Mouse (Mus musculus) hindbrain, embryonic 13.5 days (tissue): Measurements from ENCODE around the gene Wnk2. TPM values are rescaled to one million over a fixed set of nuclear protein-coding genes. Genes with fewer than 3 reads are reported as not detected.
A peak's percentile ranks its signal among the peaks of the same experiment; 100 is the strongest.

Source experiments
- ATAC-seq: fragments of 200-750 bp; cut with Nextera tagmentation; 2 replicates; pipeline ENCODE4 v1.8.0; 2017; ENCODE audit warnings: moderate TSS enrichment; ENCODE audit not compliant: low FRiP score
- H3K27ac ChIP-seq: fragments of 300-500 bp; sonication (generic); 2 replicates; pipeline ENCODE4 v1.5.1; 2015; ENCODE audit warnings: inconsistent platforms, mild to moderate bottlenecking, moderate library complexity
- H3K27me3 ChIP-seq: fragments of 300-500 bp; sonication (generic); 2 replicates; pipeline ENCODE4 v1.6.1; 2015; ENCODE audit warnings: mild to moderate bottlenecking, inconsistent platforms
- H3K36me3 ChIP-seq: fragments of 300-500 bp; sonication (generic); 2 replicates; pipeline ENCODE4 v1.6.1; 2015; ENCODE audit warnings: mild to moderate bottlenecking, inconsistent platforms
- H3K4me1 ChIP-seq: fragments of 300-500 bp; sonication (generic); replicated peaks from 2 replicates; pipeline ENCODE4 v1.6.1; 2015; ENCODE audit warnings: inconsistent platforms
- H3K4me2 ChIP-seq: fragments of 300-500 bp; sonication (generic); 2 replicates; pipeline ENCODE4 v1.6.1; 2015; ENCODE audit warnings: inconsistent platforms, mild to moderate bottlenecking, moderate library complexity
- H3K4me3 ChIP-seq: fragments of 300-500 bp; sonication (generic); 2 replicates; pipeline ENCODE4 v1.5.1; 2015; ENCODE audit warnings: mild to moderate bottlenecking, inconsistent platforms
- H3K9ac ChIP-seq: fragments of 300-500 bp; sonication (generic); 2 replicates; pipeline ENCODE4 v1.6.1; 2015; ENCODE audit warnings: mild to moderate bottlenecking, inconsistent platforms
- H3K9me3 ChIP-seq: fragments of 300-500 bp; sonication (generic); 2 replicates; pipeline ENCODE4 v1.6.1; 2016; ENCODE audit warnings: inconsistent platforms
- WGBS: fragments of 180-500 bp; shearing (Covaris S2); methylation state at CpG from one replicate; pipeline ENCODE4 v1.1.7; 2015; 5-methylcytosine and 5-hydroxymethylcytosine counted together
- polyA plus RNA-seq: library from polyadenylated mRNA; unstranded; fragments of >200 nt; fragmentation: Nextera tagmentation; extraction: Ambion mirVana; gene quantifications from 2 replicates; pipeline ENCODE4 v1.2.1, GENCODE M21; 2015

Wnk2 gene
- polyA plus RNA-seq, 1 experiment from 2014 or later = 20.3 TPM

DNA sequence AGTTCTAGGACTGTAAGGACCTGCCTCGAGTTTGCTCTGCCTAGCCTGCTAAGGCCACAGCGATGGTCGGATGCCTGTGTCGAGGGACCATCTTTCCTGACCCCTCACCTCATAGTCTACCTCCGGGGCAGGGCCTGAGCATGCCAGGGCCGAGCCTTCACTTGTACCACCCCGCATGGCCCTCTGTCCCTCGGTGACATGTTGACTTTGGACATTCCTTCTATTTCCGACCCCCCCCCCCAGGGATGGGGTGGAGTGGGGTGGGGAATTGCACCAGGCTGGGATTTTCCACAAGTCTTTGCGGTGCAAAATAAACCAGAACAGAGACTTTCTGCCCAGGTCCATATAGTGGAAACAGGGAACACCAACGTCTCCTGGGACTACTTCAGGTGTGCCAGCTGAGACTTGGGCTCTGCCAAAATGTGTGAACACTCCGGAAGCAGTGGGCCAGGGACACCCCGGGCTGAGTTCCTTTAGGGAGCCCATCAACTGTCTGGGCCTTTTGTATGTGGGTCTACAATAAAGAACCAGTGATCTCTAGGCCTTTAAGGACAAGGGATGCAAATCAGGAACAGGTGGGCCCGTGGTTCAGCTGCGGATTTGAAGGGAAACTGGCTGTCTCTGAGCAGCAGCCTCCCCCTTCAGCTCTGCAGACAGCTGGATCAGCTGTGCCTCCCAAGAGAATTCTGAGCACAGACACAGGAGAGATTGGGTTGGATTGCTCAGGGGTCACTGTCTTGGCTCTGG lies 40.6 kb upstream of the Wnk2 start:
- Histone ChIP-seq H3K27ac (no peak overlapping the region), H3K36me3 (no peaks in the 10 kb centered on the region), H3K27me3 (peaks cover 27% of the 10 kb centered on the region), H3K4me1 (peaks cover 48% of the 10 kb centered on the region), H3K9me3 (no peaks in the 10 kb centered on the region), H3K4me2 (peak overlapping the region; percentile 98), H3K4me3 (peak overlapping the region; percentile 68), H3K9ac (peak overlapping the region; percentile 73)
- WGBS = 25% methylated on average over 15 of the region's 15 CpGs
- peak; percentile 15; the same call in 1 of the 2 replicates for ATAC-seq

DNA sequence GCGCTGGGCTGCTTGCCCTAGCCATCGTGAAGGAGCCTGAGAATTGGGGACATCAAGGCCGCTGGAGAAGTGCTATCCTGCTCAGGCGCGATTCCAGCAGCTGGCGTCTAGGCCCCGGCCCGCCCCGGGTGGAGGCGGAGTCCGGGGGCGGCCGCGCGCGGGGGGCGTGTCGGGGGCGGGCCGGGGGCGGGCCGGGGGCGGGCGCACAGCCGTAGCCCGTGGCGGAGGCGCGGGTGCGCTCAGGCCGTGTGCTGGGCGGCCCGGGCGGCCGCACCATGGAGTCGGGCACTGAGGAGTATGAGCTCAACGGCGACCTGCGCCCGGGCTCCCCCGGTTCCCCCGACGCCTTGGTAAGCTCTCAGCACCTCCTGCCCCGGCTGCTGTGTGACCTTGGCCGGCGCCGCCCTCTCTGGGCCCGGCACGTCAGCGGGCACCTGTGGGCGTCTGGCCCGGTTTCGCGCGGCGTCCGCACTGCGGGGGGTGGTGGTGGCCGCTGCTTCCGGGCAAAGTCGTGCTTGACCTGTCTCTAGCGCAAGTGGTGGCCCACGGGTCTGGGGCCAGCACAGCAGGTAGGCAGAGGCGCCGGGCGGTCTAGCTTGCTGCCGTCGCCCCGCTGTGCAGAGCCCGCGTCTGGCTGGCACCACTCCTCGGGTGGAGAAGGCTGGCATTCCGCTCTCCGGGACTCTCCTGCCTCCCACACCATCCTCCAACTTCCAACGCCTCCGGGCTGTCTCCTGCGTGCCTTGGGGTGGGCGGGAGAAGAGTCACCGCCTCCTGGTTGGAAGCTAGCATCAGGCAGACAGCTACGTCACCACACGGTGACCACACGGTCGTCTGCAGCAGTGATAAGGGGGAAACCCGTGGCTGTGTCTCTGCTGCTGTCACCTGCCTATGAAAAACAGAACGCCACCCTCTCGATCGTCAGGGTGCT lies 39.7 kb upstream of the Wnk2 start, which contains the start of gene Ninj1:
TSS of gene Ninj1 (plus strand) at position 198 of the 931 bp plus-strand sequence.
- under 1% methylated on average over 75 of the region's 87 CpGs for WGBS
- no peaks in the 10 kb centered on the region for H3K9me3 ChIP-seq
- H3K4me1 ChIP-seq = peaks cover 47% of the 10 kb centered on the region
- H3K4me2 ChIP-seq = peak within 1 kb of the TSS; percentile 98
- peak; percentile 91 for ATAC-seq
- H3K36me3 ChIP-seq = no peaks in the 10 kb centered on the region
- H3K27ac ChIP-seq = peak within 1 kb of the TSS; percentile 40
- H3K27me3 ChIP-seq = peaks cover 27% of the 10 kb centered on the region
- peak within 1 kb of the TSS; percentile 68 for H3K4me3 ChIP-seq
- H3K9ac ChIP-seq = peak within 1 kb of the TSS; percentile 73

DNA sequence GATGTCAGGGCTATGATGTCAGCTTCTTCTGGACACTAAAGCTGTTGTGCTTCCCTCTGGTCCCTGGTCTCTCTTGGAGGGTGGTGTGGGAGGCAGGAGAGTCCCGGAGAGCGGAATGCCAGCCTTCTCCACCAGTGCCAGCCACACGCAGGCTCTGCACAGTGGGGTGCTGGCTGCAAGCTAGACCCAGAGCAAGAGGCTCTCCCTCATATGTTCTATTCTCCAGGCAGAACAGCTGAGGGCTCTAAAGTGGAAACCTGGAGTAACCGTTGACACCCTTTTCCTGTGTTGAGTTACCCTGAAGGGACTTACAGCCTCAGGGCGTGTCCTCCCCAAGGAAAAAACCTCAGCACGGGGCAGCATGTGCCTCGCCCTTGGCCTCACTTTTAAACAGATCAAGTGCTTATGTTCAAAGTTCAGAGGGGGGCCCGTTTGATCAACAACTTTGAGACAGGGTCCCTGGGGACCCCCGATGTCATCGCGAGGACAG lies 39.0 kb upstream of the Wnk2 start:
- Histone ChIP-seq H3K36me3 (no peaks in the 10 kb centered on the region), H3K27ac (peak overlapping the region; percentile 40; the same call in 1 of the 2 replicates), H3K9me3 (no peaks in the 10 kb centered on the region), H3K27me3 (peaks cover 27% of the 10 kb centered on the region), H3K4me1 (peaks cover 40% of the 10 kb centered on the region), H3K4me3 (peak overlapping the region; percentile 68), H3K9ac (peak overlapping the region; percentile 73), H3K4me2 (peak overlapping the region; percentile 98)
- 19% methylated on average over 11 of the region's 11 CpGs for WGBS
- peak; percentile 8 for ATAC-seq

GRCm38 (mm10) chr13:49183646-49184045 lies 35.8 kb upstream of the Wnk2 start:
- H3K27ac ChIP-seq = no peak overlapping the region
- H3K27me3 ChIP-seq = peaks cover 13% of the 10 kb centered on the region
- H3K36me3 ChIP-seq = no peaks in the 10 kb centered on the region
- no peak overlapping the region for H3K4me3 ChIP-seq
- peaks cover 31% of the 10 kb centered on the region for H3K4me1 ChIP-seq
- no peak for ATAC-seq
- no peak overlapping the region for H3K9ac ChIP-seq
- no peak overlapping the region for H3K4me2 ChIP-seq
- WGBS = 66% methylated on average over 5 of the region's 5 CpGs
- H3K9me3 ChIP-seq = no peaks in the 10 kb centered on the region

- Histone ChIP-seq H3K27me3 (peaks cover 8% of the 10 kb centered on the region), H3K27ac (no peak overlapping the region), H3K4me2 (no peak overlapping the region), H3K4me3 (no peak overlapping the region), H3K4me1 (peaks cover 31% of the 10 kb centered on the region), H3K9me3 (no peaks in the 10 kb centered on the region), H3K9ac (no peak overlapping the region; the same call in 1 of the 2 replicates), H3K36me3 (no peaks in the 10 kb centered on the region)
- WGBS = 53% methylated on average over 5 of the region's 5 CpGs
- no peak for ATAC-seq
Observed at GRCm38 (mm10) chr13:49183161-49183560, 35.3 kb upstream of the Wnk2 start.

DNA sequence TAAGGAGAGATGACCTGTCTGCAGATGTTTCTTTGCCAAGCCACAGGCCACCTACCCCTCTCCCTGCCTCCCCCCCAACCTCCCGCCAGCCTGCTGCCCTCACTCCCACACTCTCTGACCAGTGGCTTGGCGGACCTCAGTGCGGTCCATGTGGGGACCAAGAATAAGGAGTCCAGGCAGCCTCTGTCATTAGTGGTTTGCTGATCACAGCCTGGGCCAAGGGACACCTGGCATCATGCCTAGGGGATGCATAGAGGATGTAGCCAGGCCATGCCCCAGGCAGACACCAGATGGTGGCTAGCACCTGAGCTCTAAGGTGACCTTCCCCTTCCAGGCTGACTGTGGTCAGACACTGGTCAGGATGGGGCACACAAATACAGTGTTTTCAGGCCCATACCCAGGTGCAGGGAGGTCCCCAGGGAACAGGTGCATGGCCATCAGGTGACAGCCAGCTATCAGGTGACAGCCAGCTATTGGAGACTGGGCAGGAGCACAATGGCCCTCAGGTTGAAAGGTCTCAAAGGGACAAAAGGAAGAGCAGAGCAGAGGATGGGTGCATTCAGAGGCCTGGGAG lies 33.7 kb upstream of the Wnk2 start:
- no peak overlapping the region for H3K27ac ChIP-seq
- peaks cover 5% of the 10 kb centered on the region for H3K27me3 ChIP-seq
- H3K9me3 ChIP-seq = no peaks in the 10 kb centered on the region
- H3K4me2 ChIP-seq = no peak overlapping the region
- peaks cover 18% of the 10 kb centered on the region for H3K4me1 ChIP-seq
- no peak overlapping the region for H3K4me3 ChIP-seq
- no peak overlapping the region for H3K9ac ChIP-seq
- no peaks in the 10 kb centered on the region for H3K36me3 ChIP-seq
- ATAC-seq = no peak
- 89% methylated on average over 3 of the region's 3 CpGs for WGBS

- H3K4me2 ChIP-seq = no peak overlapping the region
- H3K27ac ChIP-seq = no peak overlapping the region
- no peak overlapping the region for H3K4me3 ChIP-seq
- H3K9me3 ChIP-seq = no peaks in the 10 kb centered on the region
- H3K27me3 ChIP-seq = no peaks in the 10 kb centered on the region
- no peak overlapping the region for H3K9ac ChIP-seq
- no peak for ATAC-seq
- H3K36me3 ChIP-seq = no peaks in the 10 kb centered on the region
- WGBS = 63% methylated on average over 1 of the region's 1 CpGs
- peaks cover 17% of the 10 kb centered on the region for H3K4me1 ChIP-seq
Observed at GRCm38 (mm10) chr13:49180691-49181090, 32.9 kb upstream of the Wnk2 start.

- Histone ChIP-seq H3K27ac (no peak overlapping the region), H3K4me1 (peaks cover 17% of the 10 kb centered on the region), H3K9me3 (no peaks in the 10 kb centered on the region), H3K4me3 (no peak overlapping the region), H3K9ac (no peak overlapping the region), H3K36me3 (no peaks in the 10 kb centered on the region), H3K27me3 (no peaks in the 10 kb centered on the region), H3K4me2 (no peak overlapping the region)
- 94% methylated on average over 5 of the region's 5 CpGs for WGBS
- no peak for ATAC-seq
Observed at GRCm38 (mm10) chr13:49180274-49180673, 32.5 kb upstream of the Wnk2 start.

- WGBS = 64% methylated on average over 19 of the region's 19 CpGs
- Histone ChIP-seq H3K9ac (peak overlapping the region; percentile 13; the same call in 1 of the 2 replicates), H3K4me1 (peaks cover 17% of the 10 kb centered on the region), H3K36me3 (no peaks in the 10 kb centered on the region), H3K4me2 (no peak overlapping the region), H3K4me3 (no peak overlapping the region), H3K27me3 (no peaks in the 10 kb centered on the region), H3K9me3 (no peaks in the 10 kb centered on the region), H3K27ac (peak overlapping the region; percentile 48)
- peak; percentile 91 for ATAC-seq
Observed at GRCm38 (mm10) chr13:49178839-49179585, 31.2 kb upstream of the Wnk2 start.

- H3K4me3 ChIP-seq = no peak overlapping the region
- H3K9me3 ChIP-seq = no peaks in the 10 kb centered on the region
- no peaks in the 10 kb centered on the region for H3K27me3 ChIP-seq
- no peak overlapping the region for H3K4me2 ChIP-seq
- WGBS = 85% methylated on average over 10 of the region's 10 CpGs
- ATAC-seq = no peak
- H3K36me3 ChIP-seq = no peaks in the 10 kb centered on the region
- H3K4me1 ChIP-seq = peaks cover 15% of the 10 kb centered on the region
- no peak overlapping the region for H3K27ac ChIP-seq
- H3K9ac ChIP-seq = no peak overlapping the region
Observed at GRCm38 (mm10) chr13:49175509-49175908, 27.7 kb upstream of the Wnk2 start.

DNA sequence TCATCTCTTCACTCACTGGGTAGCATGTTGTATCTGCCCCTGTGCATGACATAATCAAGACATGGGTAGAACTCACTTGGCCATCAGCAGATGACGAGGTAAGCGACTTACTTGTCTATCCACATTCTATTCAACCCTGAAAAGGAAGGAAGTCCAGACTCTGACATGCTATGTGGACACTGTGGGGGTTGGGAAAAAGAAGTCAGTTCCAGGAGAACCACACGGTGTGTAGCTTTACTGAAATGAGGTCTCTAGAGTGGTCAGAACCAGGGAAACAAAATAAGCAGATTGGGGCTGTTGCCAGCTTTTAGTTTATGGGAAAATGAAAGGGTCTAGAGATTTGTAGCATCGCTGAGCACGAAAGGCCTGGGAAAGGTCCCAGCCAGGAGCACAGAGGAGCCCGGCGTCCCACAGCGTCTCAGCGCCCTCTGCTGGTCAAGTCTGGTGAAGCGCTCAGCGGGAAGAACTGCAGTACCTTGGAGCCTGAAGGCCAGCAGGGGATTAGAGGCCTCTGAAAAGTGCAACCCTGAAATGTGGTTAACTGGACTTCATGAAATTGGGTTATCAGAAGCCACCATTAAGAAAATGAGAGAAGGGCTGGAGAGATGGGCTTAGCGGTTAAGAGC lies 25.3 kb upstream of the Wnk2 start:
- Histone ChIP-seq H3K4me2 (no peak overlapping the region), H3K36me3 (no peaks in the 10 kb centered on the region), H3K27ac (no peak overlapping the region), H3K4me3 (no peak overlapping the region), H3K4me1 (0 out of 2 replicates have a peak, but pooled peaks cover 2% of the 10 kb centered on the region), H3K27me3 (no peaks in the 10 kb centered on the region), H3K9ac (no peak overlapping the region), H3K9me3 (no peaks in the 10 kb centered on the region)
- 8% methylated on average over 12 of the region's 12 CpGs for WGBS
- ATAC-seq = 0 out of 2 replicates have a peak, but pooled peaks have one; percentile 65
